Mouse (Mus musculus) MEL (cell line): Measurements from ENCODE around the gene Pigr. TPM values are rescaled to one million over a fixed set of nuclear protein-coding genes. Genes with fewer than 3 reads are reported as not detected.

Source experiments
- DNase-seq: peaks from one replicate; pipeline ENCODE4 v3.0.0; 2011; ENCODE audit warnings: low read depth, low spot score
- H3K27ac ChIP-seq: 2 replicates; pipeline ENCODE4 v1.5.1; 2012; ENCODE audit warnings: low read depth, mild to moderate bottlenecking, control low read depth, low read length, moderate library complexity; ENCODE audit not compliant: control insufficient read depth
- H3K27me3 ChIP-seq, 2 experiments: fragments of 150-350 bp in 1 of 2; sonication (generic) in 1 of 2; 2 replicates each; pipeline ENCODE4 v1.6.1; 2012; ENCODE audit warnings: low read length in 2 of 2, mild to moderate bottlenecking in 2 of 2, improper control_type of control experiment in 1 of 2, moderate library complexity in 1 of 2; ENCODE audit not compliant: insufficient read depth in 2 of 2, control insufficient read depth in 1 of 2
- H3K36me3 ChIP-seq, 2 experiments: 2 replicates each; pipeline ENCODE4 v1.6.1; 2012 to 2014; ENCODE audit warnings: low read length in 2 of 2, improper control_type of control experiment in 1 of 2, inconsistent platforms in 1 of 2, mild to moderate bottlenecking in 1 of 2; ENCODE audit not compliant: insufficient read depth in 2 of 2, control insufficient read depth in 1 of 2
- H3K4me1 ChIP-seq, 2 experiments: fragments of 150-350 bp in 1 of 2; sonication (generic) in 1 of 2; 2 replicates each; pipeline ENCODE4 v1.6.1; 2012; ENCODE audit warnings: low read length in 2 of 2, improper control_type of control experiment in 1 of 2, mild to moderate bottlenecking in 1 of 2; ENCODE audit not compliant: insufficient read depth in 2 of 2, control insufficient read depth in 1 of 2
- H3K4me3 ChIP-seq, 2 experiments: fragments of 150-350 bp in 1 of 2; sonication (generic) in 1 of 2; 2 replicates each; pipeline ENCODE4 v1.5.1; 2012; ENCODE audit warnings: low read depth in 2 of 2, low read length in 2 of 2, mild to moderate bottlenecking in 2 of 2, moderate library complexity in 2 of 2, control low read depth in 1 of 2, improper control_type of control experiment in 1 of 2; ENCODE audit not compliant: control insufficient read depth in 1 of 2, insufficient read depth in 1 of 2
- H3K79me2 ChIP-seq: 2 replicates; pipeline ENCODE4 v1.6.1; 2012; ENCODE audit warnings: mild to moderate bottlenecking, low read length, moderate library complexity; ENCODE audit not compliant: control insufficient read depth, poor library complexity, insufficient read depth
- H3K9ac ChIP-seq: 2 replicates; pipeline ENCODE4 v1.6.1; 2012; ENCODE audit warnings: low read depth, mild to moderate bottlenecking, control low read depth, low read length, moderate library complexity; ENCODE audit not compliant: control insufficient read depth, poor library complexity, severe bottlenecking
- H3K9me3 ChIP-seq: fragments of 150-350 bp; sonication (generic); replicated peaks from 2 replicates; pipeline ENCODE4 v1.6.1; 2012; ENCODE audit warnings: mild to moderate bottlenecking, low read length, improper control_type of control experiment, moderate library complexity; ENCODE audit not compliant: insufficient read depth
- BHLHE40 ChIP-seq: IDR thresholded peaks from 2 replicates; pipeline ENCODE4 v1.6.1; 2012; ENCODE audit warnings: low read depth, mild to moderate bottlenecking, inconsistent platforms, low read length, improper control_type of control experiment, borderline replicate concordance
- CHD2 ChIP-seq: IDR thresholded peaks from 2 replicates; pipeline ENCODE4 v1.6.1; 2011; ENCODE audit warnings: low read length, improper control_type of control experiment
- EP300 ChIP-seq, 2 experiments: IDR thresholded peaks; 2 replicates each; pipeline ENCODE4 v1.6.1; 2011; ENCODE audit warnings: improper control_type of control experiment in 2 of 2, low read length in 2 of 2, low read depth in 1 of 2, mild to moderate bottlenecking in 1 of 2
- ETS1 ChIP-seq: IDR thresholded peaks from 2 replicates; pipeline ENCODE4 v1.6.1; 2012; ENCODE audit warnings: low read depth, mild to moderate bottlenecking, inconsistent platforms, low read length, improper control_type of control experiment, moderate library complexity
- GATA1 ChIP-seq: IDR thresholded peaks from 2 replicates; pipeline ENCODE4 v1.6.1; 2011; ENCODE audit warnings: low read depth, low read length, improper control_type of control experiment
- JUND ChIP-seq: IDR thresholded peaks from 2 replicates; pipeline ENCODE4 v1.6.1; 2011; ENCODE audit warnings: low read depth, mild to moderate bottlenecking, improper control_type of control experiment, low read length
- MAZ ChIP-seq: IDR thresholded peaks from 2 replicates; pipeline ENCODE4 v1.6.1; 2012; ENCODE audit warnings: low read depth, mild to moderate bottlenecking, inconsistent platforms, low read length, improper control_type of control experiment
- MXI1 ChIP-seq: IDR thresholded peaks from 2 replicates; pipeline ENCODE4 v1.6.1; 2011; ENCODE audit warnings: mild to moderate bottlenecking, low read depth, low read length, improper control_type of control experiment
- MYB ChIP-seq: IDR thresholded peaks from 2 replicates; pipeline ENCODE4 v1.6.1; 2011; ENCODE audit warnings: mild to moderate bottlenecking, low read depth, low read length, improper control_type of control experiment
- MYC ChIP-seq: IDR thresholded peaks from 2 replicates; pipeline ENCODE4 v1.6.1; 2011; ENCODE audit warnings: low read depth, mild to moderate bottlenecking, low read length, improper control_type of control experiment, moderate library complexity
- POLR2AphosphoS5 ChIP-seq: IDR thresholded peaks from 2 replicates; pipeline ENCODE4 v1.6.1; 2012; ENCODE audit warnings: low read depth, borderline replicate concordance, mild to moderate bottlenecking, inconsistent platforms, low read length, moderate library complexity, mixed read lengths
- RCOR1 ChIP-seq: IDR thresholded peaks from 2 replicates; pipeline ENCODE4 v1.6.1; 2012; ENCODE audit warnings: low read depth, mild to moderate bottlenecking, inconsistent platforms, low read length, improper control_type of control experiment
- SIN3A ChIP-seq: IDR thresholded peaks from 2 replicates; pipeline ENCODE4 v1.6.1; 2012; ENCODE audit warnings: low read length, improper control_type of control experiment, inconsistent platforms
- TCF12 ChIP-seq: IDR thresholded peaks from 2 replicates; pipeline ENCODE4 v1.6.1; 2014; ENCODE audit warnings: low read depth, mild to moderate bottlenecking, inconsistent platforms, low read length, improper control_type of control experiment, moderate library complexity
- UBTF ChIP-seq: IDR thresholded peaks from 2 replicates; pipeline ENCODE4 v1.6.1; 2012; ENCODE audit warnings: low read depth, mild to moderate bottlenecking, inconsistent platforms, low read length, improper control_type of control experiment, moderate library complexity, borderline replicate concordance; ENCODE audit not compliant: insufficient read depth
- ZC3H11A ChIP-seq: IDR thresholded peaks from 2 replicates; pipeline ENCODE4 v1.6.1; 2012; ENCODE audit warnings: low read depth, mild to moderate bottlenecking, inconsistent platforms, low read length, improper control_type of control experiment
- polyA plus RNA-seq, 2 experiments: library from polyadenylated mRNA; stranded (reverse) in 1 of 2; unstranded in 1 of 2; fragments of >175 nt in 1 of 2; fragments of >200 nt in 1 of 2; gene quantifications; 2 replicates each; pipeline versions ENCODE4 v1.2.1 to v1.2.4; 2012; ENCODE audit warnings: low replicate concordance in 2 of 2, low read depth in 1 of 2; ENCODE audit not compliant: insufficient read length in 2 of 2, insufficient read depth in 1 of 2, missing spikeins in 1 of 2
- total RNA-seq: library from RNA; depleted of rRNA; stranded (reverse); fragments of 300-350 nt; gene quantifications from 2 replicates; pipeline ENCODE4 v1.2.3, GENCODE M21; 2012

Gene Pigr
- total and polyA plus RNA-seq, 3 experiments, result not detected

DNA sequence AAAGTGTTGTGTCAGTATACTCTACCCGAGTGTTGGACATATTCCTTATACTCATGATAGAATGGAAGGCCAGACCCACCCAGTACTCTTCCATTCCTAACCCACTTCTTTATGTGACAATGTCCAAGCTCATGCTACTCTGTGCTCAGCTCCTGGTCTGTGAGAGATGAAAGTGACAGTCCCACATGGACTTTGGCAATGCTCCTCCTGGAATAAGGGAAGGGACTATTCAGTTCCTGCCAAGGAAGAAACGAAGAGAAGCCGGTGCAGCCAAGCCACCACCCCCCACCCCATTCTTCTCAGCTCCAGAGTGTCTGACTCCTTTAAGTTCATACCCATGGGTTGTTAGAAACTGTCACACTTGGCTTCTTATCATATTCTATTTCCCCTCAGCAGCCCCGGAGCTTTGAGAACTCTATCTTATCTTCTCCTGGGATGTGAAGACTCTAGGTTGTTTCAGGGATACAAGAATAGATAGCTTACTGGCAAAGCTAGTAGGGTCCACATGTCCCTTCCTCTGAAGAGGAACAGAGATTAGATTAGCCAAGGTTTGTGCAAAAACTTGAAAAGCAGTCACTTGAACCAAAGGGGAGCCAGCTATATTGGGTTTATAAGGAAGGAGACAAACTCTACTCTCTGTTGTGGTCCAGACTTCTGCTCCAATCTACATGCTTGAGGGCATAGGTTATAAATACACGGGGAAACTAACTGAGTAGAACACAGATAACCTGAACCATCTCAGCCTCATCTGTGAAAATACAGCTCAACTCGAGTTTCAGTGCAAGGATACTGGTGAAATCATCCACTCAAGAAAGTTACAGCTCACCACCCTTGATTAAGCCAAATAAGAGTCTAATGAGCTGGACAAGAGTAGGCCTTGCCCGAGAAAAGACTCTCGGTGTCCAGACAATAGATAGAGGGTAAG, 3.7 kb downstream of the Pigr start:
- no peak overlapping the region for H3K4me3 ChIP-seq
- H3K36me3 ChIP-seq, result peaks cover 0 to 16% of the 10 kb centered on the region in 2 experiments; a peak in 2 of 4 replicates
- peaks cover 4 to 23% of the 10 kb centered on the region in 2 experiments; a peak in 3 of 4 replicates for H3K4me1 ChIP-seq
- H3K9me3 ChIP-seq, result no peaks in the 10 kb centered on the region
- DNase-seq, result peak; percentile 49
- no peaks in the 10 kb centered on the region for H3K79me2 ChIP-seq
- peaks cover 0 to 3% of the 10 kb centered on the region in 2 experiments; a peak in 2 of 4 replicates for H3K27me3 ChIP-seq
- TF ChIP-seq MXI1, result peak; percentile 32; the same call in 1 of the 2 replicates
- TF ChIP-seq MAZ, result no peak
- TF ChIP-seq GATA1, result peak; percentile 85
- TF ChIP-seq MYB, result 0 out of 2 replicates have a peak, but pooled peaks have one; percentile 16
- TF ChIP-seq ETS1, result peak; percentile 62
- TF ChIP-seq CHD2, result no peak
- TF ChIP-seq TCF12, result peak; percentile 82
- TF ChIP-seq BHLHE40, result peak; percentile 44; the same call in 1 of the 2 replicates
- TF ChIP-seq ZC3H11A, result no peak
- peak; percentile 64; the same call in 1 of the 2 replicates for TF ChIP-seq SIN3A
- no peak for TF ChIP-seq UBTF
- peak; percentile 82 for TF ChIP-seq RCOR1
- peak; percentile 80 to 83 for TF ChIP-seq EP300 (IDR thresholded peaks at IDR 0.05; ENCODE audit: low read depth in 1 of 2, low read length in 2 of 2)
- TF ChIP-seq JUND, result no peak
- peak; percentile 61; the same call in 1 of the 2 replicates for TF ChIP-seq MYC
- no peak for TF ChIP-seq POLR2AphosphoS5
- peak overlapping the region; percentile 20 for H3K27ac ChIP-seq
- no peak overlapping the region for H3K9ac ChIP-seq

DNA sequence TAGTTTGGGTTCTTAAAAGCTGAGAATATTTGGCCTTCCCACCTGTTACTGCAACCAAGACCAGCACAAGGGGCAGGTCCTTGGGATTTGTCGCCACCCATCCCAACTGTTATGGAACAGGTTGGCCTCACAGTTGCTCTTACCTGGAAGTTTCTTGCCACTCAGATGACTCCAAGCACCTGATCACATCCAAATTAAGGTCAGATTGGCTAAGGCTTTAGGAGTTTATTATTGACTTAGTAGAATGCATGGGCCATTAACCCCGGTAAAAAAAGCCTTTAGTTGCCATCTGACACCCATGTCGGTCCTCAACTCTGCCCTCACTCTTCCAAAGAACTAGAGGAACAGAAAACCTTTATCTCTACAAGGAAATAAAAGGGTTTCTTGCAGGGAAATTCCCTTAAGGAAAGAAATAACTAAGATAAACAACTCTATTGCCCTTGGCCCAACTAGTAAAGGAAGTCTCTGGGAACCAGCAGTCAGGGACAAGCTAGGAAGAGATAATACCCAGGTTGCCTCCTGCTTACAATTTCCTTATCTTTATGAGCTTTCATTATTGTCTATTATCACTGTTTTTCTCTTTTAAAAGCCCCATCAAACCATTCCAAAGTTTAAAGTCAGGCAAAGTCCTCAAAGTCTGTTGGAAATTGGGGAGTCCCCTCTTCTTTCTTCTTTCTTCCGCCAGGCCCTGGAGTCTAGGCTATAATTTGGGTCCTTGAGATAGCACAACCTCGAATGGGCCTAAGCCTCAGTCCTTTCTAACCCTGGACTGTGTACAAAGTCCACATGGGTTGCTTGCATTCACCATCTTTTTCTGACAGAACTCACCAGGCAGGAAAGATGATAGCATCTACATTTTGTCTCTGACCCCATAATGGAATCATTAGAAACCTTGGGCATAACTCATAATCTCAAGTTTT, 6.0 kb downstream of the Pigr start:
- no peak overlapping the region for H3K27ac ChIP-seq
- H3K36me3 ChIP-seq, result peaks cover 0 to 16% of the 10 kb centered on the region in 2 experiments; a peak in 2 of 4 replicates
- no peaks in the 10 kb centered on the region for H3K9me3 ChIP-seq
- H3K9ac ChIP-seq, result no peak overlapping the region
- no peak for DNase-seq
- TF ChIP-seq GATA1 (0 out of 2 replicates have a peak, but pooled peaks have one; percentile 16), RCOR1 (no peak)
- H3K4me1 ChIP-seq, result peaks cover 4 to 23% of the 10 kb centered on the region in 2 experiments; a peak in 3 of 4 replicates
- peaks cover 0 to 2% of the 10 kb centered on the region in 2 experiments; a peak in 2 of 4 replicates for H3K27me3 ChIP-seq
- H3K4me3 ChIP-seq, result no peak overlapping the region
- H3K79me2 ChIP-seq, result no peaks in the 10 kb centered on the region
